Mouse (Mus musculus) embryonic facial prominence, embryonic 13.5 days (tissue): ENCODE measurements around the gene Cpsf2. TPM values are rescaled to one million over a fixed set of nuclear protein-coding genes. Genes with fewer than 3 reads are reported as not detected.

Experiments used
- ATAC-seq: fragments of 200-750 bp; cut with Nextera tagmentation; 2 replicates; pipeline ENCODE4 v1.8.0; 2017; ENCODE audit warnings: low read depth; ENCODE audit not compliant: insufficient number of reproducible peaks, insufficient read depth, low FRiP score, low TSS enrichment
- H3K27ac ChIP-seq: fragments of 300-500 bp; sonication (generic); 2 replicates; pipeline ENCODE4 v1.5.1; 2015; ENCODE audit warnings: moderate library complexity, mild to moderate bottlenecking, inconsistent platforms
- H3K27me3 ChIP-seq: fragments of 300-500 bp; sonication (generic); 2 replicates; pipeline ENCODE4 v1.6.1; 2015; ENCODE audit warnings: mild to moderate bottlenecking, inconsistent platforms
- H3K36me3 ChIP-seq: fragments of 300-500 bp; sonication (generic); 2 replicates; pipeline ENCODE4 v1.6.1; 2015; ENCODE audit warnings: mild to moderate bottlenecking, inconsistent platforms
- H3K4me1 ChIP-seq: fragments of 300-500 bp; sonication (generic); 2 replicates; pipeline ENCODE4 v1.6.1; 2015; ENCODE audit warnings: inconsistent platforms
- H3K4me2 ChIP-seq: fragments of 300-500 bp; sonication (generic); 2 replicates; pipeline ENCODE4 v1.6.1; 2015; ENCODE audit warnings: moderate library complexity, mild to moderate bottlenecking, inconsistent platforms
- H3K4me3 ChIP-seq: fragments of 300-500 bp; sonication (generic); 2 replicates; pipeline ENCODE4 v1.5.1; 2015; ENCODE audit warnings: mild to moderate bottlenecking, inconsistent platforms
- H3K9ac ChIP-seq: fragments of 300-500 bp; sonication (generic); 2 replicates; pipeline ENCODE4 v1.6.1; 2015; ENCODE audit warnings: mild to moderate bottlenecking, inconsistent platforms
- H3K9me3 ChIP-seq: fragments of 300-500 bp; sonication (generic); 2 replicates; pipeline ENCODE4 v1.6.1; 2016; ENCODE audit warnings: inconsistent platforms
- WGBS: fragments of 180-500 bp; shearing (Covaris S2); methylation state at CpG from one replicate; pipeline ENCODE4 v1.1.7; 2015; ENCODE audit warnings: mixed read lengths; 5-methylcytosine and 5-hydroxymethylcytosine counted together
- polyA plus RNA-seq: library from polyadenylated mRNA; unstranded; fragments of >200 nt; fragmentation: Nextera tagmentation; extraction: Ambion mirVana; gene quantifications from 2 replicates; pipeline ENCODE4 v1.2.1, GENCODE M21; 2015

The Cpsf2 gene
- polyA plus RNA-seq, 1 experiment from 2014 or later: 30.8 TPM

GRCm38 (mm10) chr12:102029184-102029583 is 53.4 kb downstream of the Cpsf2 start:
- Histone ChIP-seq H3K9me3 (no peaks in the 10 kb centered on the region), H3K27ac (no peak overlapping the region), H3K4me2 (no peak overlapping the region), H3K9ac (no peak overlapping the region), H3K36me3 (no peaks in the 10 kb centered on the region), H3K4me3 (no peak overlapping the region), H3K4me1 (no peaks in the 10 kb centered on the region), H3K27me3 (no peaks in the 10 kb centered on the region)
- 61% methylated on average over 7 of the region's 7 CpGs for WGBS
- no peak for ATAC-seq

DNA sequence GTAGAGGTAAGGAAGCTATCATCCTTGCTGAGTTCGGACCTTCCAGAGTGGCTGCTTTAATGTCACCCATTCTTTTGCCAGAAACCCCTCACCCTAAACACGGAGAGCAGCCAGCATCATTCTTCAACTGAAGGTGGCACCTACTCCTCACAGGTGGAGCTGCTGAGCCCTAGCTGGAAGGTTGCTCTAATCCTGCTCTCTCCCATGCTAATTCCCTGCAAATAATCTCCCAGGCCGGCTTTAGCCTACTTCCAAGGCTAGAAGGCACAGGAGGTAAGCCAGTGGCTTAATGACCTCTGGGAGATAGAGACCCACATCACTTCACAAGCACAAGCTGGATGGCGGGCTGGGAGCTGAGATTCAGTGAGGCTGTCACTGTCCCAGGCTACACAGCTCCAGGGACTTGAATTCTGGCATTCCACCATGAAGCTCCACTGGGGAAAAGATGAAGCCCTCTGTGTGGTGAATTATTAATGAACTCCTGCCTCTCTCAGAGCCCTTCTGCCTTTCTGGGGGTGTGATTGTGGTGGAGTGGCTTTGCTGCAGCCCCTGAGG is 54.2 kb downstream of the Cpsf2 start:
- ATAC-seq: no peak
- H3K27me3 ChIP-seq: no peaks in the 10 kb centered on the region
- H3K4me1 ChIP-seq: no peaks in the 10 kb centered on the region
- H3K9me3 ChIP-seq: no peaks in the 10 kb centered on the region
- H3K9ac ChIP-seq: no peak overlapping the region
- H3K4me3 ChIP-seq: no peak overlapping the region
- WGBS: 42% methylated on average over 4 of the region's 4 CpGs
- no peak overlapping the region for H3K4me2 ChIP-seq
- H3K36me3 ChIP-seq: no peaks in the 10 kb centered on the region
- no peak overlapping the region for H3K27ac ChIP-seq

- H3K4me1 ChIP-seq: no peaks in the 10 kb centered on the region
- H3K4me2 ChIP-seq: no peak overlapping the region
- no peaks in the 10 kb centered on the region for H3K27me3 ChIP-seq
- WGBS: 86% methylated on average over 4 of the region's 4 CpGs
- H3K27ac ChIP-seq: no peak overlapping the region
- no peaks in the 10 kb centered on the region for H3K36me3 ChIP-seq
- no peak for ATAC-seq
- no peaks in the 10 kb centered on the region for H3K9me3 ChIP-seq
- no peak overlapping the region for H3K9ac ChIP-seq
- H3K4me3 ChIP-seq: no peak overlapping the region
These were observed 59.1 kb downstream of the Cpsf2 start for GRCm38 (mm10) chr12:102034934-102035333.

GRCm38 (mm10) chr12:102039861-102040260 is 64.1 kb downstream of the Cpsf2 start:
- H3K9ac ChIP-seq: no peak overlapping the region
- H3K9me3 ChIP-seq: no peaks in the 10 kb centered on the region
- H3K27ac ChIP-seq: no peak overlapping the region
- H3K4me2 ChIP-seq: no peak overlapping the region
- 90% methylated on average over 2 of the region's 2 CpGs for WGBS
- no peaks in the 10 kb centered on the region for H3K27me3 ChIP-seq
- H3K4me3 ChIP-seq: no peak overlapping the region
- no peak for ATAC-seq
- no peaks in the 10 kb centered on the region for H3K36me3 ChIP-seq
- no peaks in the 10 kb centered on the region for H3K4me1 ChIP-seq

DNA sequence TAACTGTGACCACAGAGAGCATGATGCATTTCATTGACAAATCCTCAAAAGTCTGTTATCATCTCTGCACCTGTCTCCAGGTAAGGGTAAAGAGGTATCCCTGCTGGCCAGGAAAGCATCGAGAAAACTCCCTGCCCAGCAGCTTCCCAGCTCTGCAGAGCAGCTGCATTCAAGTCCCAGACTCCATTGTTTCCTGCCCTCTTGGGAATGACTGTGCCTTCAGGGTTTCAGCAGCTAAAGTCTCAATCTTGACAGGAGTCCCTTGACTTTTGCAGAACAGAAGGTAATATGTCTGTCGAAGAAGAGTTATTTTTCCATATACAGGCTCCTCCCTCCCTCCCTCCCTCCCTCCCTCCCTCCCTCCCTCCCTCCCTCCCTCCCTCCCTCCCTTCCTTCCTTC is 65.9 kb downstream of the Cpsf2 start:
- H3K36me3 ChIP-seq: no peaks in the 10 kb centered on the region
- 15% methylated on average over 2 of the region's 2 CpGs for WGBS
- H3K9me3 ChIP-seq: no peaks in the 10 kb centered on the region
- H3K4me2 ChIP-seq: no peak overlapping the region
- H3K27ac ChIP-seq: no peak overlapping the region
- no peaks in the 10 kb centered on the region for H3K4me1 ChIP-seq
- no peak overlapping the region for H3K9ac ChIP-seq
- H3K27me3 ChIP-seq: no peaks in the 10 kb centered on the region
- no peak overlapping the region for H3K4me3 ChIP-seq
- ATAC-seq: no peak

DNA sequence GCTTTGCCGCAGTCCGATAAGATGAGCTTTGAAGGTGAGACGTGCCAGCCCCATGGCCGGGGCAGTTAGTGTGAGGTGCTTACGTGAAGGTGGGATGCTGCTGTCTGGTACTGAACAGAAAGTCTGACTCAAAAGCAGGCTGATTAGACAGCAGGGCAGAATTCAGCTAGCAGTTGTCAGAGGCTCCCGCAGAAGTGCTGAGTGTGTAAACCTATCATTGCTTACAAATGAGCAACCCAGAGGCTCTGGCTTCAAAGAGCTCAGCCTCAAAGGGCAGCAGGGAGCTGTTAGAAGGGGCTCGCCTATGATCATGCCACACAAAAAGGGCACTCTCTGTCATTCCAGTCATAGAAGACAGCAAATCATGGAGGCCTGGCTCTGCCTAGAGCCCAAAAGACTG is 66.5 kb downstream of the Cpsf2 start:
- H3K4me3 ChIP-seq: no peak overlapping the region
- no peaks in the 10 kb centered on the region for H3K27me3 ChIP-seq
- 51% methylated on average over 7 of the region's 7 CpGs for WGBS
- no peak overlapping the region for H3K4me2 ChIP-seq
- no peaks in the 10 kb centered on the region for H3K4me1 ChIP-seq
- ATAC-seq: no peak
- H3K9me3 ChIP-seq: no peaks in the 10 kb centered on the region
- H3K9ac ChIP-seq: no peak overlapping the region
- no peak overlapping the region for H3K27ac ChIP-seq
- H3K36me3 ChIP-seq: no peaks in the 10 kb centered on the region

- no peaks in the 10 kb centered on the region for H3K36me3 ChIP-seq
- ATAC-seq: no peak
- H3K4me3 ChIP-seq: no peak overlapping the region
- no peak overlapping the region for H3K4me2 ChIP-seq
- WGBS: 70% methylated on average over 5 of the region's 5 CpGs
- H3K27me3 ChIP-seq: no peaks in the 10 kb centered on the region
- H3K4me1 ChIP-seq: no peaks in the 10 kb centered on the region
- H3K9me3 ChIP-seq: no peaks in the 10 kb centered on the region
- no peak overlapping the region for H3K9ac ChIP-seq
- H3K27ac ChIP-seq: no peak overlapping the region
These were observed 68.1 kb downstream of the Cpsf2 start for GRCm38 (mm10) chr12:102043840-102044239.

DNA sequence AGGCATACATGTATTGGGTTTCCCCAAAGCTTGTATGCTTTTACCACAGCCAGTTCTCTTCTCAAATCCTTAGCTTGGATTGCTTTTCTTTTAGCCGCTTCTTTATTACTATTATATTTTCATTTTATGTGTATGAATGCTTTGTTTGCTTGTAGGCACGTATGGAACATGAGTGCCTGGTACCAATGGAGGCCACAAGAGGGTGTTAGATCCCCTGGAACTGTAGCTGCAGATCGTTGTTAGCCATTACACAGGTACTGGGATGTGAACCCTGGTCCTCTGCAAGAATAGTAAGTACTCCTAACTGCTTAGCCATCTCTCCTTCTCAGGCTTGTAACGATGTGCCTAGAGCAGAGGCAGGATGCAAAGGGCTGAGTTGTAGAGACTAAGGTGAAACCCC is 78.4 kb downstream of the Cpsf2 start:
- Histone ChIP-seq H3K9me3 (no peaks in the 10 kb centered on the region), H3K4me1 (no peaks in the 10 kb centered on the region), H3K4me2 (no peak overlapping the region), H3K4me3 (no peak overlapping the region), H3K27me3 (no peaks in the 10 kb centered on the region), H3K27ac (no peak overlapping the region), H3K36me3 (no peaks in the 10 kb centered on the region), H3K9ac (no peak overlapping the region)
- ATAC-seq: no peak
- WGBS: 85% methylated on average over 4 of the region's 4 CpGs

DNA sequence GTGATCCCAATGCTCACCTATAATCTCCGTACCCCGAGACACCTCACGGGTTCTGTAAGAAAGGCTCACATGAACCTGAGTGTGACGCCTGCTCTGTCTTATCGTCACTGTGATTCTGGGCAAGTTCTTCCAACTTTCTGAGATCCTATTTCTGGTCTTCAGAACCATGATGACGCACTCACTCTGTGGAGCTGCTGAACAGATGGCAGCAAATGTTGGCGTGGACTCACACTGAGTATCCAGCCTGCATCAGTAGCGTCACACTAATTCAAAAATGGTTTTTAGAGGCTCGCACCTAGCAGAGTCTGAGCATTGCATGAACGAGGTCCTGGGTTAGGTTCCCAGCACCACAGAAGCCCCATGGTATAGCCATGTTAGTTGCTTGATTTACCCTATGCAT is 80.0 kb downstream of the Cpsf2 start:
- H3K4me3 ChIP-seq: no peak overlapping the region
- H3K4me1 ChIP-seq: peaks cover 4% of the 10 kb centered on the region
- H3K36me3 ChIP-seq: no peaks in the 10 kb centered on the region
- no peak for ATAC-seq
- no peaks in the 10 kb centered on the region for H3K9me3 ChIP-seq
- no peak overlapping the region for H3K27ac ChIP-seq
- H3K4me2 ChIP-seq: no peak overlapping the region
- H3K9ac ChIP-seq: no peak overlapping the region
- WGBS: 93% methylated on average over 10 of the region's 10 CpGs
- H3K27me3 ChIP-seq: no peaks in the 10 kb centered on the region

Other genes starting within 250 kb of the Cpsf2 start
- 91.8 and 123 TPM in 2 replicates for gene Fbln5, start 156.9 kb upstream of the Cpsf2 start, polyA plus RNA-seq
- gene Trip11, start 62.7 kb upstream of the Cpsf2 start, polyA plus RNA-seq: 35.3 and 36.4 TPM in 2 replicates
- 10.7 and 12.4 TPM in 2 replicates for gene Atxn3, start 17.7 kb upstream of the Cpsf2 start, polyA plus RNA-seq
- gene Slc24a4, start 152.7 kb downstream of the Cpsf2 start, polyA plus RNA-seq: 0.39 and 0.76 TPM in 2 replicates